Mouse (Mus musculus) embryonic facial prominence, embryonic 12.5 days (tissue): ENCODE results near the gene Caln1. TPM values are rescaled to one million over a fixed set of nuclear protein-coding genes. Genes with fewer than 3 reads are reported as not detected.

Experiments
- ATAC-seq: fragments of 200-750 bp; cut with Nextera tagmentation; 2 replicates; pipeline ENCODE4 v1.8.0; 2017; ENCODE audit not compliant: insufficient number of reproducible peaks, insufficient read depth, low FRiP score, low TSS enrichment
- H3K27ac ChIP-seq: fragments of 300-500 bp; sonication (generic); 2 replicates; pipeline ENCODE4 v1.5.1; 2016; ENCODE audit warnings: mild to moderate bottlenecking
- H3K27me3 ChIP-seq: fragments of 300-500 bp; sonication (generic); 2 replicates; pipeline ENCODE4 v1.6.1; 2016; ENCODE audit warnings: mild to moderate bottlenecking, moderate library complexity
- H3K36me3 ChIP-seq: fragments of 300-500 bp; sonication (generic); 2 replicates; pipeline ENCODE4 v1.6.1; 2016; ENCODE audit warnings: mild to moderate bottlenecking
- H3K4me1 ChIP-seq: fragments of 300-500 bp; sonication (generic); 2 replicates; pipeline ENCODE4 v1.6.1; 2016
- H3K4me2 ChIP-seq: fragments of 300-500 bp; sonication (generic); replicated peaks from 2 replicates; pipeline ENCODE4 v1.6.1; 2016; ENCODE audit warnings: mild to moderate bottlenecking, moderate library complexity
- H3K4me3 ChIP-seq: fragments of 300-500 bp; sonication (generic); 2 replicates; pipeline ENCODE4 v1.5.1; 2016; ENCODE audit warnings: mild to moderate bottlenecking
- H3K9ac ChIP-seq: fragments of 300-500 bp; sonication (generic); 2 replicates; pipeline ENCODE4 v1.6.1; 2016; ENCODE audit warnings: mild to moderate bottlenecking, moderate library complexity
- H3K9me3 ChIP-seq: fragments of 300-500 bp; sonication (generic); 2 replicates; pipeline ENCODE4 v1.6.1; 2016; ENCODE audit warnings: mild to moderate bottlenecking, moderate library complexity
- WGBS: fragments of 180-500 bp; shearing (Covaris S2); methylation state at CpG from one replicate; pipeline ENCODE4 v1.1.7; 2016; 5-methylcytosine and 5-hydroxymethylcytosine counted together
- polyA plus RNA-seq: library from polyadenylated mRNA; unstranded; fragments of >200 nt; fragmentation: Nextera tagmentation; extraction: Ambion mirVana; gene quantifications from 2 replicates; pipeline ENCODE4 v1.2.1, GENCODE M21; 2016

The Caln1 gene
- polyA plus RNA-seq, 1 experiment from 2014 or later = 3.1 TPM

GRCm38 (mm10) chr5:130704866-130705265 is 335.6 kb downstream of the Caln1 start:
- H3K9me3 ChIP-seq = no peaks in the 10 kb centered on the region
- no peak overlapping the region for H3K9ac ChIP-seq
- 92% methylated on average over 4 of the region's 4 CpGs for WGBS
- no peaks in the 10 kb centered on the region for H3K36me3 ChIP-seq
- no peaks in the 10 kb centered on the region for H3K27me3 ChIP-seq
- no peaks in the 10 kb centered on the region for H3K4me1 ChIP-seq
- no peak overlapping the region for H3K4me2 ChIP-seq
- no peak for ATAC-seq
- no peak overlapping the region for H3K4me3 ChIP-seq
- H3K27ac ChIP-seq = no peak overlapping the region

GRCm38 (mm10) chr5:130706202-130706855 is 337.1 kb downstream of the Caln1 start:
- no peaks in the 10 kb centered on the region for H3K36me3 ChIP-seq
- no peak overlapping the region for H3K9ac ChIP-seq
- H3K4me1 ChIP-seq = no peaks in the 10 kb centered on the region
- H3K4me3 ChIP-seq = no peak overlapping the region
- no peak overlapping the region for H3K4me2 ChIP-seq
- H3K9me3 ChIP-seq = no peaks in the 10 kb centered on the region
- H3K27me3 ChIP-seq = no peaks in the 10 kb centered on the region
- no peak overlapping the region for H3K27ac ChIP-seq
- no peak for ATAC-seq
- 70% methylated on average over 6 of the region's 6 CpGs for WGBS

- H3K9me3 ChIP-seq = no peaks in the 10 kb centered on the region
- no peaks in the 10 kb centered on the region for H3K4me1 ChIP-seq
- ATAC-seq = no peak
- no peak overlapping the region for H3K9ac ChIP-seq
- 83% methylated on average over 3 of the region's 3 CpGs for WGBS
- no peaks in the 10 kb centered on the region for H3K36me3 ChIP-seq
- H3K4me2 ChIP-seq = no peak overlapping the region
- no peak overlapping the region for H3K4me3 ChIP-seq
- H3K27ac ChIP-seq = no peak overlapping the region
- H3K27me3 ChIP-seq = no peaks in the 10 kb centered on the region
Measured at GRCm38 (mm10) chr5:130707755-130708154, 338.5 kb downstream of the Caln1 start.

- H3K9me3 ChIP-seq = no peaks in the 10 kb centered on the region
- no peak overlapping the region for H3K4me2 ChIP-seq
- no peak overlapping the region for H3K9ac ChIP-seq
- H3K27ac ChIP-seq = no peak overlapping the region
- ATAC-seq = no peak
- H3K36me3 ChIP-seq = no peaks in the 10 kb centered on the region
- H3K27me3 ChIP-seq = no peaks in the 10 kb centered on the region
- no peak overlapping the region for H3K4me3 ChIP-seq
- no peaks in the 10 kb centered on the region for H3K4me1 ChIP-seq
- WGBS = 73% methylated on average over 4 of the region's 4 CpGs
Measured at GRCm38 (mm10) chr5:130708616-130709015, 339.4 kb downstream of the Caln1 start.

- H3K36me3 ChIP-seq = no peaks in the 10 kb centered on the region
- H3K27ac ChIP-seq = no peak overlapping the region
- no peak for ATAC-seq
- H3K4me1 ChIP-seq = no peaks in the 10 kb centered on the region
- H3K4me2 ChIP-seq = no peak overlapping the region
- no peaks in the 10 kb centered on the region for H3K27me3 ChIP-seq
- no peak overlapping the region for H3K9ac ChIP-seq
- 89% methylated on average over 2 of the region's 2 CpGs for WGBS
- no peaks in the 10 kb centered on the region for H3K9me3 ChIP-seq
- H3K4me3 ChIP-seq = no peak overlapping the region
Measured at GRCm38 (mm10) chr5:130711643-130712042, 342.4 kb downstream of the Caln1 start.

- 83% methylated on average over 1 of the region's 1 CpGs for WGBS
- no peaks in the 10 kb centered on the region for H3K4me1 ChIP-seq
- no peaks in the 10 kb centered on the region for H3K9me3 ChIP-seq
- H3K4me2 ChIP-seq = no peak overlapping the region
- no peaks in the 10 kb centered on the region for H3K27me3 ChIP-seq
- no peaks in the 10 kb centered on the region for H3K36me3 ChIP-seq
- no peak overlapping the region for H3K9ac ChIP-seq
- H3K4me3 ChIP-seq = no peak overlapping the region
- no peak for ATAC-seq
- no peak overlapping the region for H3K27ac ChIP-seq
Measured at GRCm38 (mm10) chr5:130712281-130712680, 343.0 kb downstream of the Caln1 start.

- H3K27ac ChIP-seq = no peak overlapping the region
- no peak overlapping the region for H3K4me2 ChIP-seq
- H3K36me3 ChIP-seq = no peaks in the 10 kb centered on the region
- H3K4me1 ChIP-seq = no peaks in the 10 kb centered on the region
- WGBS = 83% methylated on average over 4 of the region's 4 CpGs
- no peaks in the 10 kb centered on the region for H3K9me3 ChIP-seq
- H3K9ac ChIP-seq = no peak overlapping the region
- H3K27me3 ChIP-seq = no peaks in the 10 kb centered on the region
- no peak overlapping the region for H3K4me3 ChIP-seq
- ATAC-seq = no peak
Measured at GRCm38 (mm10) chr5:130715181-130715580, 345.9 kb downstream of the Caln1 start.

GRCm38 (mm10) chr5:130718385-130718784 is 349.1 kb downstream of the Caln1 start:
- Histone ChIP-seq H3K4me1 (no peaks in the 10 kb centered on the region), H3K27me3 (no peaks in the 10 kb centered on the region), H3K36me3 (no peaks in the 10 kb centered on the region), H3K27ac (no peak overlapping the region), H3K4me3 (no peak overlapping the region), H3K9ac (no peak overlapping the region), H3K9me3 (no peaks in the 10 kb centered on the region), H3K4me2 (no peak overlapping the region)
- WGBS = 62% methylated on average over 9 of the region's 9 CpGs
- ATAC-seq = no peak

GRCm38 (mm10) chr5:130742171-130742570 is 372.9 kb downstream of the Caln1 start:
- ATAC-seq = no peak
- Histone ChIP-seq H3K4me2 (no peak overlapping the region), H3K9me3 (no peaks in the 10 kb centered on the region), H3K27ac (no peak overlapping the region), H3K36me3 (no peaks in the 10 kb centered on the region), H3K27me3 (no peaks in the 10 kb centered on the region), H3K4me1 (no peaks in the 10 kb centered on the region), H3K4me3 (no peak overlapping the region), H3K9ac (no peak overlapping the region)
- WGBS = 81% methylated on average over 13 of the region's 13 CpGs

- Histone ChIP-seq H3K4me1 (no peaks in the 10 kb centered on the region), H3K4me3 (no peak overlapping the region), H3K4me2 (no peak overlapping the region), H3K27ac (no peak overlapping the region), H3K9me3 (no peaks in the 10 kb centered on the region), H3K36me3 (no peaks in the 10 kb centered on the region), H3K27me3 (no peaks in the 10 kb centered on the region), H3K9ac (no peak overlapping the region)
- ATAC-seq = no peak
- WGBS = 93% methylated on average over 3 of the region's 3 CpGs
Measured at GRCm38 (mm10) chr5:130757517-130757916, 388.3 kb downstream of the Caln1 start.

GRCm38 (mm10) chr5:130765784-130766183 is 396.5 kb downstream of the Caln1 start:
- no peak overlapping the region for H3K9ac ChIP-seq
- no peak overlapping the region for H3K27ac ChIP-seq
- no peak for ATAC-seq
- no peak overlapping the region for H3K4me3 ChIP-seq
- H3K4me1 ChIP-seq = no peaks in the 10 kb centered on the region
- no peaks in the 10 kb centered on the region for H3K27me3 ChIP-seq
- H3K4me2 ChIP-seq = no peak overlapping the region
- 91% methylated on average over 6 of the region's 6 CpGs for WGBS
- no peaks in the 10 kb centered on the region for H3K36me3 ChIP-seq
- H3K9me3 ChIP-seq = no peaks in the 10 kb centered on the region

- no peaks in the 10 kb centered on the region for H3K9me3 ChIP-seq
- no peaks in the 10 kb centered on the region for H3K36me3 ChIP-seq
- no peak overlapping the region for H3K27ac ChIP-seq
- no peak overlapping the region for H3K4me2 ChIP-seq
- WGBS = 83% methylated on average over 5 of the region's 5 CpGs
- no peak for ATAC-seq
- no peaks in the 10 kb centered on the region for H3K27me3 ChIP-seq
- no peak overlapping the region for H3K9ac ChIP-seq
- H3K4me3 ChIP-seq = no peak overlapping the region
- H3K4me1 ChIP-seq = no peaks in the 10 kb centered on the region
Measured at GRCm38 (mm10) chr5:130771061-130771741, 401.9 kb downstream of the Caln1 start.
